Mouse (Mus musculus) cortical plate, adult 2 months (tissue): ENCODE measurements around the gene Taf6l. TPM values are rescaled to one million over a fixed set of nuclear protein-coding genes. Genes with fewer than 3 reads are reported as not detected.

ENCODE experiments used
- H3K27ac ChIP-seq: fragments of 200-500 bp; 2 replicates; pipeline ENCODE4 v1.5.1; 2012; ENCODE audit warnings: low read length, control low read depth, inconsistent platforms; ENCODE audit not compliant: insufficient read depth
- H3K4me1 ChIP-seq: fragments of 200-500 bp; 2 replicates; pipeline ENCODE4 v1.6.1; 2011; ENCODE audit warnings: low read length; ENCODE audit not compliant: control insufficient read depth, insufficient read depth
- H3K4me3 ChIP-seq: fragments of 200-500 bp; 2 replicates; pipeline ENCODE4 v1.5.1; 2011; ENCODE audit warnings: mild to moderate bottlenecking, low read length, control low read depth; ENCODE audit not compliant: insufficient read depth
- CTCF ChIP-seq: fragments of 200-500 bp; IDR thresholded peaks from 2 replicates; pipeline ENCODE4 v1.5.1; 2011; ENCODE audit warnings: mild to moderate bottlenecking, control low read depth, low read length; ENCODE audit not compliant: insufficient read depth; ENCODE audit errors: extremely low read depth
- POLR2A ChIP-seq: fragments of 200-500 bp; IDR thresholded peaks from 2 replicates; pipeline ENCODE4 v1.6.1; 2011; ENCODE audit warnings: mild to moderate bottlenecking, low read length, control low read depth; ENCODE audit not compliant: insufficient read depth; ENCODE audit errors: extremely low read depth
- polyA plus RNA-seq: library from polyadenylated mRNA; depleted of rRNA; stranded (reverse); fragments of >200 nt; gene quantifications from 2 replicates; pipeline ENCODE4 v1.2.3, GENCODE M21; 2012; rRNA removed

Gene Taf6l
- polyA plus RNA-seq, 1 experiment = 15.5 TPM

DNA sequence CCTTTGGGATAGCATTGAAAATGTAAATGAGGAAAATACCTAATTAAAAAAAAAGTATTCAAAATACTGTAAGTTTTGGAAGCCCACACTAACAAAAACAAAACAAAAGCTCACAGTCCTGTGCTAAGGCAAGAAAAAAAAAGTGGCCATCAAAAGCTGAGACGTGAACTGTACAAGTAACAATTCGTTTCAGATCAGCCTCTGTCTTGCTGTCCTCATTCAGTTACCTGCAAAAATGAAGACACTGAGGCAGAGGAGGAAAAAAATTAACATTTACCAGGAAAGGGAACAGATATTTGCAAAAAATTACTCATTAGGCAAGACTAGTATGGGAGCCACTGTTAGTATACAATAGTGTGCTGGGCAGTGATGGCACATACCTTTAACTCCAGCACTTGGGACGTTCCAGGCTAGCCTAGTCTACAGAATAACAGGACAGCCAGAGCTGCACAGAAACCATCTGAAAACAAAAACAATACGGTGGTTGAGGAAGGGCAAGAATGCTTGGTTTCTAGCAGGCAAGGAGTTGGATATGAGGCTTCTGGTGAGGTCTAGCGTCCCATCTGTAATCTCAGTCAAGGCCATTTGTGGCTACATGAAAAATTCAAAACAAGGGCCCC is 58.6 kb downstream of the Taf6l start:
- H3K4me1 ChIP-seq = no peaks in the 10 kb centered on the region
- H3K27ac ChIP-seq = no peak overlapping the region
- H3K4me3 ChIP-seq = no peak overlapping the region
- TF ChIP-seq CTCF (no peak), POLR2A (no peak)

DNA sequence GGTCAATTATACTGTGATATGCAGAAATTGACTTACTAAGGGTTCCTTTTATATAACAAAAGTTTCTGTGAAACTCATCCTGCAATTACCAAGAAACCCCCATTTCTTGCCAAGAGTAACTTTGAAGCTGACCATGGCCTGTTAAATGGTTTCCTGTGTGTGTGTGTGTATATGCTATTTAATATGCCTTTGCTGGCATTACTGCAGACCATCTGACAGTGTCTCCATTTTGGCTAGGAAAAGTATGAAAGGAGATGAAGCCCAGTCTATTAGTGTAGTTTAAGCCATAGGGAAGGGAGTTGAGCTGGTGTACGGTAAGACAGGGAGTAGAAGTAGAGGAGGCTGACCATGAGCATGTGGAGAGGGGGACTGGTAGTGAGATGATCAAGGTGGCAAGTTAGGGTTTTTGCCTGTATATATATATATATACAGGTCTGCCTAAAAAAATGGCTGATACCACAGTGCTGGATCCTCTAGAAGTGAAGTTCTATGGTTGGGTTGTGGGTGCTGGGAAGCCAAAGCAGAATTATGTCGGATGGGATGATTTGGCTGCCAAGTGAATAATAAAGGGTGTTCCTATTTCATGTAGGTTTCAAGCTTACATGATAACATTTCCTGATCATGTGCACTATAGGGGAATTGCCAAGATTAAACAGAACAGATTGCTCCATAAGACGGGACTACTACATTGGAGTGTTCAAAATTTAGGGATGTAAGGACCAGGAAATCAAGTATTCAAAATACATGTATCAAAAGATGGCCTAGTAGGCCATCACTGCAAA is 59.4 kb downstream of the Taf6l start:
- Histone ChIP-seq H3K4me1 (no peaks in the 10 kb centered on the region), H3K27ac (no peak overlapping the region), H3K4me3 (no peak overlapping the region)
- no peak for TF ChIP-seq POLR2A
- TF ChIP-seq CTCF = no peak

DNA sequence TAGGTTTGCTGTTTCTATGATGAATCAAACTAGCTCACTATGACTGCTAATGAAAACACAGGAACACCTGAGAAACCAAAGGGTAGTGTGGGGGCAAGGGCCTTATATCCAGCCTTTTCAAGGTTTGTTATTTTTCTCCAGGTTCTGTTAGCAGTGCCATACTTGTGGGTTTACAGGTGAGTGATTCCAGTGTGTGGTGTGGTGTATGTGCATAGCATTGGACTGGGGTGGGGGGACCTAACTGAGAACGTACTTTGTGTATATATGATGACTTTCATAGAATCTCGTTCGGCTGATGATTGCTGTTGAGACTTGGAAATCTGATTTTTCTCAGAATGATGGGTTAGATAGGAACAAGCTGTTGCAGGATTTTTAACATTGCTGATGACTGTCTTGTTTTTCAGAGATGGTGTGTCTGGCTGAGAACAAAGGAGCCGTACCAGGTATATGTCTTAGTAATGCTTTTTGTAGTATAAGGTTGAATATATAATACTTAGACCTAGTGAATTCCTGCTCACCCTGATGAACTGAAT is 61.1 kb downstream of the Taf6l start:
- Histone ChIP-seq H3K27ac (no peak overlapping the region), H3K4me1 (0 out of 2 replicates have a peak, but pooled peaks cover 2% of the 10 kb centered on the region), H3K4me3 (no peak overlapping the region; the same call in 1 of the 2 replicates)
- TF ChIP-seq CTCF (no peak), POLR2A (no peak)

Other genes with a start within 250 kb of the Taf6l start
- gene Slc22a8, start 195.2 kb downstream of the Taf6l start, polyA plus RNA-seq = 23.4 and 23.9 TPM in 2 replicates
- 5.9 and 6.5 TPM in 2 replicates for gene Slc22a6, start 168.4 kb downstream of the Taf6l start, polyA plus RNA-seq
- gene Chrm1, start 122.6 kb downstream of the Taf6l start, polyA plus RNA-seq = 109 and 117 TPM in 2 replicates
- 200 TPM in 2 replicates for gene Slc3a2, start 63.0 kb downstream of the Taf6l start, polyA plus RNA-seq
- gene Wdr74, start 50.6 kb downstream of the Taf6l start, polyA plus RNA-seq = 50.2 and 51.3 TPM in 2 replicates
- 0.59 TPM in 1 of 2 replicates, not detected in the other for gene 1700092M07Rik, start 45.7 kb downstream of the Taf6l start, polyA plus RNA-seq
- gene Stx5a, start 45.0 kb downstream of the Taf6l start, polyA plus RNA-seq = 106 and 109 TPM in 2 replicates
- gene Nxf1, start 29.3 kb downstream of the Taf6l start, polyA plus RNA-seq = 121 and 127 TPM in 2 replicates
- 134 and 142 TPM in 2 replicates for gene Tmem223, start 15.4 kb downstream of the Taf6l start, polyA plus RNA-seq
- gene Tmem179b, start 11.9 kb downstream of the Taf6l start, polyA plus RNA-seq = 18.7 and 18.8 TPM in 2 replicates
- 177 and 184 TPM in 2 replicates for gene Polr2g, start 12.2 kb upstream of the Taf6l start, polyA plus RNA-seq
- gene Zbtb3, start 16.1 kb upstream of the Taf6l start, polyA plus RNA-seq = 4.0 TPM in 2 replicates
- gene Ttc9c, start 32.9 kb upstream of the Taf6l start, polyA plus RNA-seq = 29.0 and 29.5 TPM in 2 replicates
- gene Hnrnpul2, start 33.6 kb upstream of the Taf6l start, polyA plus RNA-seq = 78.5 and 85.1 TPM in 2 replicates
- not detected in 2 replicates for gene AC129217.1, start 43.4 kb upstream of the Taf6l start, polyA plus RNA-seq
- 135 and 137 TPM in 2 replicates for gene Bscl2, start 51.0 kb upstream of the Taf6l start, polyA plus RNA-seq
- 275 and 293 TPM in 2 replicates for gene Gng3, start 52.8 kb upstream of the Taf6l start, polyA plus RNA-seq
- gene Lrrn4cl, start 64.4 kb upstream of the Taf6l start, polyA plus RNA-seq = 1.0 and 1.3 TPM in 2 replicates
- gene Ubxn1, start 85.1 kb upstream of the Taf6l start, polyA plus RNA-seq = 108 and 118 TPM in 2 replicates
- gene Uqcc3, start 94.5 kb upstream of the Taf6l start, polyA plus RNA-seq = 70.1 and 77.2 TPM in 2 replicates
- gene Lbhd1, start 97.3 kb upstream of the Taf6l start, polyA plus RNA-seq = 3.4 and 4.2 TPM in 2 replicates
- not detected in 2 replicates for gene Gm49403, start 97.5 kb upstream of the Taf6l start, polyA plus RNA-seq
- 40.1 and 41.3 TPM in 2 replicates for gene 1810009A15Rik, start 102.4 kb upstream of the Taf6l start, polyA plus RNA-seq
- gene Gm49416, start 102.5 kb upstream of the Taf6l start, polyA plus RNA-seq = not detected in 2 replicates
- 16.1 and 16.7 TPM in 2 replicates for gene Ints5, start 106.6 kb upstream of the Taf6l start, polyA plus RNA-seq
- gene Ganab, start 111.7 kb upstream of the Taf6l start, polyA plus RNA-seq = 87.5 and 89.8 TPM in 2 replicates
- 222 and 224 TPM in 2 replicates for gene B3gat3, start 134.0 kb upstream of the Taf6l start, polyA plus RNA-seq
- 8.0 and 9.2 TPM in 2 replicates for gene Rom1, start 142.9 kb upstream of the Taf6l start, polyA plus RNA-seq
- 12.8 and 13.2 TPM in 2 replicates for gene Eml3, start 143.1 kb upstream of the Taf6l start, polyA plus RNA-seq
- 24.6 and 25.2 TPM in 2 replicates for gene Mta2, start 155.5 kb upstream of the Taf6l start, polyA plus RNA-seq
- gene Tut1, start 167.4 kb upstream of the Taf6l start, polyA plus RNA-seq = 20.0 and 22.8 TPM in 2 replicates
- 286 and 289 TPM in 2 replicates for gene Eef1g, start 180.6 kb upstream of the Taf6l start, polyA plus RNA-seq
- 6.7 and 7.7 TPM in 2 replicates for gene Ahnak, start 202.9 kb upstream of the Taf6l start, polyA plus RNA-seq